Mouse (Mus musculus): ENCODE data around the gene Pkd2. TPM values are rescaled to one million over a fixed set of nuclear protein-coding genes. Genes with fewer than 3 reads are reported as not detected.
A peak's percentile ranks its signal among the peaks of the same experiment; 100 is the strongest.

The Pkd2 gene
- 10 to 100 TPM; 30.9 to 91.5 (median 62.3) TPM for total RNA-seq (2018; cell fraction: chromatin; rRNA removed)
- 10 to 100 TPM in 16 of 26 experiments, 1 to 10 TPM in 10; 5.5 to 17.2 (median 10.8) TPM for total RNA-seq (2018; cell fraction: cytosol; rRNA removed)
- total RNA-seq (2018; cell fraction: nucleus; rRNA removed): 10 to 100 TPM; 20.7 to 81.2 (median 42.6) TPM
- polyA plus RNA-seq (2018): 10.8 to 12.0 TPM (median 11.3 TPM) in 3 replicates

DNA sequence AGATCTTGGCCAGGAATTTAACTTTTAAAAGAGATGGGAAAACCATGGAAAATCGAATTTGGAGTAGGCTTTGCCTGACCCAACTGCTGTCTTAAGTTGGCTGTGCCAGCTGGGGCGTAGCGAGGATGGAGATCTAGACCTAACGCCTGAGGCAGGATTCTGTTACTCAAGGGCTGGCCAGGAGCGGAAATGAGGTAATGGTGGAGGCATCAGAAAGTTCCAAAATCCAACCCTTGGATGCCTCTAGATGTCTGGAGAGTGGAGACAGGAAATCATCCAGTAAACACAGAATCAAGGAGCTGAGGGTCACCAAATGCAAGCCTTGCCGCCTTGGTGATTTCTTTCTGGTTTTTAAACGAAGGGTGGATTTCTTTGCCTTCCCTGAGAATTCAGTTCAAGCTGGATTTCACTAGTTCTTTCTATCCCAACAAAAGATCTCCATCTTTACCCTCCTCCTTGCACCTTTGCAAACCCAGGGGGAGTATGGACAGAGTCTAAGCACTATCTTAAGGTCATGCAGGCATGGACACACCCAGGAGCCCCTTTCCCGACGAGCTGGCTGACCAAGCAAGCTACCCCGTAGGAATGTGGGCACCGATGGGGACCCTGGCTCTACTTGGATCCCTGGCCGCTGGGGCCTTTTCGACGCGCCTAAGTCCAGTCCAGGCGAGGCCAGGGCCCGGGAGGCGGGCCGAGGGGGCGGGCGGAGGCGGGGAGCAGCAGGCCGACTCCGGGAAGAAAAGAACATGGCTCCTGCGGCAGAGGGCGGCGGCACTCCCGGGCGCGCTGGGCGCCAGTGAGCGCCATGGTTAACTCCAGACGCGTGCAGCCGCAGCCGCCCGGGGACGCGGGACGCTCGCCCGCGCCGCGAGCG, at the start of gene Pkd2:
Gene Pkd2 (plus strand): TSS at position 619 of the 874 bp plus-strand sequence.
- 15% methylated on average over 43 of the region's 46 CpGs for WGBS (ENCODE audit: missing documents)
- peak within 1 kb of the TSS; percentile 35 for H3K4me3 ChIP-seq (ENCODE audit: inconsistent target)
- peaks cover 29% of the 10 kb centered on the region for H3K79me2 ChIP-seq (ENCODE audit: inconsistent target)
- H3K36me3 ChIP-seq (ENCODE audit: inconsistent target): no peaks in the 10 kb centered on the region
- no peak within 1 kb of the TSS for H3K27ac ChIP-seq

DNA sequence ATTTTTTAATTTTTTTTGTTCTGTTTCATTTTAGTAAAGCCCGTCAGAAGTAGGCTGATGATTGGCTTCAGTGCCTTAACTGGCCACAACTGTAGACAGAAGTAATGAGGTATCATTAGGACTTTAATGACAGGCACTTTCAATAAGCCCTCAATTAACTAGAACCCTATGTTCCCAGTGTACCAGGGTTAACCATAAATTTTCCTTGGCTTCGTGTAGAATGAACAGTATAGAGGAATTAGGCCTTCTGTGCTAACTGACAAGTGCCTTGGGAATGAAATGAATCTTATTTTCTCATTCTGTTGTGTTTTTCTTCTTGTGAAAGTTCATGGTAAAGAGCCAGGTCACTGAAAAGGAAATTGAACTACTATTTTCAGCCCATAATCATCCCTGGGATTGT, 43.3 kb upstream of the Pkd2 start:
- Histone ChIP-seq H3K79me2 (ENCODE audit: inconsistent target) (no peaks in the 10 kb centered on the region), H3K4me3 (ENCODE audit: inconsistent target) (no peak overlapping the region), H3K27ac (no peak overlapping the region), H3K36me3 (ENCODE audit: inconsistent target) (no peaks in the 10 kb centered on the region)
- WGBS (ENCODE audit: missing documents): 85% methylated on average over 2 of the region's 2 CpGs

DNA sequence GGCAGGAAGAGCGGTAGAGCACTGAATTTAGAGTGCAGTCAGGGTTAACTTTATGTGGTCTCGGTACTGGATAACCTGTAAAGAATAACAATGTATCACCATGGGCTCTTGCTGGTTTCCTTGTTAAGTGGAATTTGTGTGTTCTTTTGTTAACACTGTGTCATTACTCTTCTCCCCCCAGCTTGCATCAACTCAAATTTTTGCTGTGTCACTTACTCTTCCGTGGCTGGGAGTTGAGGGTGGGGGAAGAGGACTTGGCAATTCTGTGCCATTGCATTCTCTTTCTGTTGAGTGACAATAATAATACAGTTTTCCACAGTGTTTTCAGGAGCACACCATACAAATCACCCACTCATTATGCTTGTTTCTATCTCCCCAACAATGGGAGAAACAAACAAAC, 42.2 kb upstream of the Pkd2 start:
- Histone ChIP-seq H3K4me3 (ENCODE audit: inconsistent target) (no peak overlapping the region), H3K27ac (no peak overlapping the region), H3K79me2 (ENCODE audit: inconsistent target) (no peaks in the 10 kb centered on the region), H3K36me3 (ENCODE audit: inconsistent target) (no peaks in the 10 kb centered on the region)
- 43% methylated on average over 3 of the region's 3 CpGs for WGBS (ENCODE audit: missing documents)

DNA sequence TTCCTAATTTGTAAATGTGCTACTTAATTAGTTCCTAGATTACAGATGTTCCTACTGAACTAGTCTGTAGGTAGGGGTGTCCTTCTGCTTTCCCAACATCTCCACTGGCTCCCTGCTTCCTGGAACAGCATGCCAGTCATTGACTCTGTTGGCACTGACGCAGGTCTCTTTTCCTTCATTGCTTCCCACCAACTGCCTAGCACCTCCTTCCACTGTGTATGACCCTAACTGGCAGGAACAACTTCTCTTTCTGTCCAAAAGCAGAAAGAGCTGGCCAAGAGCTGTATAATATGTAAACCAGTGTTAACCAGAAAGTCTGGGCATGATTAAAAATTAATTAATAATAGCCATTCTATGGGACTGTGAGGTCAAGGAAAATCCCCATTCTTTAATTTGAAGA, 41.5 kb upstream of the Pkd2 start:
- Histone ChIP-seq H3K36me3 (ENCODE audit: inconsistent target) (no peaks in the 10 kb centered on the region), H3K4me3 (ENCODE audit: inconsistent target) (no peak overlapping the region), H3K79me2 (ENCODE audit: inconsistent target) (no peaks in the 10 kb centered on the region), H3K27ac (no peak overlapping the region)
- 90% methylated on average over 1 of the region's 1 CpGs for WGBS (ENCODE audit: missing documents)

DNA sequence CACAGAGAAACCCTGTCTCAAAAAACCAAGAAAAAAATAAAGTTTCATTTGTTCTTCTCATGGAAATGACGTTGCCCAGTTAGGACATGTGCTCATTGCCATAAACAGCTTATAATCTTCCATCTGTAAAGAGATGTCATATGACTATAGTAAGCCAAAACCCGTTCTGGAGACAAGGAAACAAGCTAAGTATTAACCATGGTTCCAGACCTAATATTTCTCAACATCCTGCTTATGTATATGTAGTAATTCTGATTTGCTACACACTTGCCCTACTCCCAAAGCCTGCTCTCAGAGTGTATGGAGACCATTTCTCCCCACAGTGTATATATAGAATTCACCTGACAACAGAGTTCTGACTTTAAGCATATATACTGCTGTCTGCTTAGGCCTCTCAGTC, 37.2 kb upstream of the Pkd2 start:
- H3K4me3 ChIP-seq (ENCODE audit: inconsistent target): no peak overlapping the region
- no peak overlapping the region for H3K27ac ChIP-seq
- H3K79me2 ChIP-seq (ENCODE audit: inconsistent target): no peaks in the 10 kb centered on the region
- no peaks in the 10 kb centered on the region for H3K36me3 ChIP-seq (ENCODE audit: inconsistent target)
- 47% methylated on average over 2 of the region's 2 CpGs for WGBS (ENCODE audit: missing documents)

DNA sequence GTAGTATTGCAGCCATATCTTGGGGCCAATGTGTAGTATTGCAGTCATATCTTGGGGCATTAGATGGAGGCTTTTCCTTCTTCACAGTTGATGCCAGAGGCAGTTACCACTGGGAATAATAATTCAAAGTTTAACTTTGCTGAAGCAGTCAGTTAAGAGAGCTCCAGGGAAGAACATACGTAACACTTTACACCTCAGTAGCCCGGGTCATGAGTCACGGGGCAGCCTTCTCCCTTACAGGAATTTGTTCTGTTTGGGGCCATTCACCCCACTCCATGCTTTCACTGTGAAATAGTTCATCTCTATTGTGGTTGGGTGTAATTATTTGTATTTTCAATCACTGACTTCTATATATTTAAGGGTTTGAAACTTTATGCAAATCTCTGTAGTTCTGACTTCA, 35.4 kb upstream of the Pkd2 start:
- Histone ChIP-seq H3K36me3 (ENCODE audit: inconsistent target) (no peaks in the 10 kb centered on the region), H3K27ac (no peak overlapping the region), H3K4me3 (ENCODE audit: inconsistent target) (no peak overlapping the region), H3K79me2 (ENCODE audit: inconsistent target) (no peaks in the 10 kb centered on the region)
- 77% methylated on average over 3 of the region's 3 CpGs for WGBS (ENCODE audit: missing documents)

DNA sequence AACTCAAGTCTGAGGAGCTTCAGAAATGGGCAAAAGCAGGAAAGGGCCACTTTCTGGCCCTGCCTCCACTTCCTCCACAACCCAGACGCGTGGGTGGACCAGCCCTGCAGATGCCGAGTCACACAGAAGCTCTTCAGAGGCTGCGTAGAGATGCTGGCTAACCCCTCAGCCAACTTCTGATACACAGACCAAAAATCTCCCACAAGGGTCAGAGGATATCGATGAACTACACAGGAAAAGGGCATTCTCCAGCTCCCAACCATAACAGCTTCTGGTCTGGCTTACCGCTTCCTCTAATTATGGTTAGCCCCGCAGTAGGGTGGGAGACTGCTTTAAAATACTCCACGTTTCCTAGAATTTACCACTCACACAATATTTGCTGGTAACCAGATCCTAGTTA, 33.3 kb upstream of the Pkd2 start:
- Histone ChIP-seq H3K4me3 (ENCODE audit: inconsistent target) (no peak overlapping the region), H3K79me2 (ENCODE audit: inconsistent target) (no peaks in the 10 kb centered on the region), H3K36me3 (ENCODE audit: inconsistent target) (no peaks in the 10 kb centered on the region), H3K27ac (peak overlapping the region; percentile 61)
- 15% methylated on average over 8 of the region's 8 CpGs for WGBS (ENCODE audit: missing documents)

DNA sequence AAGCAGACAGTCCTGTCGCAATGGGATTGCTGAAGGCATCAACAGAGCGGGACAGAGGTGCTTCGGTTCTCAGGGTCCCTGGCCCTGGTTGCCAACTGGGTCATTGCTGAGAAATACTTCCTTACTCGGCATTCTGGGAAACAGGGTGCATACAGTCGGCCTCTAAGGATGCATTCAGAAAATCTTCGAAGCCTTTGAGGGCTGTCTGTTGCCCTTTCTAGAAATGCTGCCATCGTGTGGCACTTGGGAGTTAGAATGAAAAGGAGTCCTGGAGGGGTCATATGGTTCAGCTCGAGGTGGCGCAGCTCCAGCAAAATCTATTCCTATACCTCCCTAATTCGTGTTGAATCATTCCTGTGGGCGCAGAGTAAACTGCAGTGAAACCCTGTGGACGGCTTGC, 26.4 kb upstream of the Pkd2 start:
- no peaks in the 10 kb centered on the region; the same call in 1 of the 2 replicates for H3K36me3 ChIP-seq (ENCODE audit: inconsistent target)
- 51% methylated on average over 12 of the region's 12 CpGs for WGBS (ENCODE audit: missing documents)
- H3K27ac ChIP-seq: no peak overlapping the region
- H3K79me2 ChIP-seq (ENCODE audit: inconsistent target): peaks cover 26% of the 10 kb centered on the region
- no peak overlapping the region for H3K4me3 ChIP-seq (ENCODE audit: inconsistent target)

DNA sequence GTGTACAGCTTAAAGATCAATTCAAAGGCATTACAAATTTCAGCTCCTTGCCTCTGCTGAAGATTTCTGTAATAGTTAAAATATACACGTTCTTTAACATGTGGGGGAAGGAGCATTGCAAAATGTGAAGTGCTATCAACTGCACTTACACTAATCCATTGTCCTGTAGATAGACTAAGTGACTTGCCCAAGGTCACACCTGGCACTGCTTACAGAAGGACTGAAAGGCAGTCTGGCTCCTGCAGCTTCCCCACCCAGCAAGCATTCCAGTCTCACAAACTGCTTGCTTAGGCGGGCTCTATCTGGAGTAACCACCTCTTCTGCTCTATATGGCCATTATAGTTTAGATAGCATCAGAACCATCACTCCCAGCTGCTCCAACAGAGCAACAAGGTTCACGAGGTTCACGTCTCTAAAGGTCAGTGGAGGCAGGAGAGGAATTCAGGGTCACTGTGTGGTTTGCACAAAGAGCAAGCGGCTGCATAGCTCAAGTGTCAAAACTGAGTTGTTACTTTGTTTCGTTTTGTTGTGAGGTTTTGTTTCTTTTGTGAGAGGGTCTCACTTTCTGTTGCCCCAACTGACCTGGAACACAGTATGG, 25.2 kb upstream of the Pkd2 start:
- H3K4me3 ChIP-seq (ENCODE audit: inconsistent target): no peak overlapping the region
- WGBS (ENCODE audit: missing documents): 64% methylated on average over 6 of the region's 6 CpGs
- H3K36me3 ChIP-seq (ENCODE audit: inconsistent target): peaks cover 2% of the 10 kb centered on the region
- peaks cover 26% of the 10 kb centered on the region for H3K79me2 ChIP-seq (ENCODE audit: inconsistent target)
- H3K27ac ChIP-seq: peak overlapping the region; percentile 61

DNA sequence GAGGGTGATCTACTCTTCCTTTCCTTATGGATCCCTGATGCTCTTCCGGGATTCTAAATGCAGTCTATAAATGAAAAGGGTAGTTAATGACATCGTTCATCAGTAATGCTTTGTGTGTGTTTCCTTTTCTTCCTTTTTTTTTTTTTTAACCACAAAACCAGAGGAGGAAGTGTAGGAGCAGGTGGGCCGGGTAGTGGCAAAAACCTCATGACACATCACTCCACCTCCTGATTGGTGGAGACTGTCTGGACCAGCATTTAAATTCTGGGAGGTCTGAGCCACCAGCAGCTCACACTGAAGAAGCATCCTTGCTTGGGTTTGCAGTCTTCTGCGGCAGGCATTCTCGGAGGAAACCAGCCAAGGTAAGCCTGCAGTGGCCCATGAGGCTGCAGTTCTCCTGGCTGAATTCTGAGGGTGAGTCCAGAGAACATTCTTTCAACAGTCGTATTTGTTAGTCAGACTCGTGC, 24.4 kb upstream of the Pkd2 start, which contains the start of gene Spp1:
Gene Spp1 (plus strand): TSS at position 284 of the 467 bp plus-strand sequence.
- peak within 1 kb of the TSS; percentile 71 for H3K4me3 ChIP-seq (ENCODE audit: inconsistent target)
- peaks cover 26% of the 10 kb centered on the region for H3K79me2 ChIP-seq (ENCODE audit: inconsistent target)
- H3K27ac ChIP-seq: peak within 1 kb of the TSS; percentile 82
- under 1% methylated on average over 7 of the region's 7 CpGs for WGBS (ENCODE audit: missing documents)
- peaks cover 9% of the 10 kb centered on the region for H3K36me3 ChIP-seq (ENCODE audit: inconsistent target)

DNA sequence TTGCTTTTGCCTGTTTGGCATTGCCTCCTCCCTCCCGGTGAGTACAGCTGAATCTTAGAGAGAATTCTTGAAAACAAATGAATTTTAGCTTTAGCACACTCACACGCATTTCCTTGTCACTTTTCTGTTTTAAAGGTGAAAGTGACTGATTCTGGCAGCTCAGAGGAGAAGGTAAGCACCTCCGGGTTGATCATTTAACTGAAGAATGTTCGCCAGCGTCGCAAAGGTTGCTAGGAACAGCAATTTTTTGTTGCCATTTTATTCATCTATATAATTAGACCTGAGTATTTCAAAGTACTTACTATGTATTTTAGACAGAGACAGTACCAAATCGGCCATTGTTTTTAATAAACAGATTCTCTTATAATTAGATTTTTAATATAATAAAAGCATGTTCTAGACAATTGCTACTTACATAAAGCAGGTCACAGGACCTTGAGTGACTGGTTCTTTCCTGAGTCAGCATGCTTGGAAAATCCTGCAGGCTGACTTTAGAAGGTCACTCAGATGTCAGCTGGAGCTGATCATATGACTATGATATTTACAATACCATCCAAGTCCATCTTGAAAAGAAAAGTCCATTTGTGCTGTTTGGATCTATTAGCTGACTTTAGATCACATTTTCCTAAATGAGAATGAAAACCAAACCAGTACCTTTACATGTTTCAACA, 22.7 kb upstream of the Pkd2 start:
- H3K79me2 ChIP-seq (ENCODE audit: inconsistent target): peaks cover 26% of the 10 kb centered on the region
- peaks cover 17% of the 10 kb centered on the region for H3K36me3 ChIP-seq (ENCODE audit: inconsistent target)
- H3K27ac ChIP-seq: peak overlapping the region; percentile 82
- H3K4me3 ChIP-seq (ENCODE audit: inconsistent target): peak overlapping the region; percentile 71
- 90% methylated on average over 7 of the region's 7 CpGs for WGBS (ENCODE audit: missing documents)

DNA sequence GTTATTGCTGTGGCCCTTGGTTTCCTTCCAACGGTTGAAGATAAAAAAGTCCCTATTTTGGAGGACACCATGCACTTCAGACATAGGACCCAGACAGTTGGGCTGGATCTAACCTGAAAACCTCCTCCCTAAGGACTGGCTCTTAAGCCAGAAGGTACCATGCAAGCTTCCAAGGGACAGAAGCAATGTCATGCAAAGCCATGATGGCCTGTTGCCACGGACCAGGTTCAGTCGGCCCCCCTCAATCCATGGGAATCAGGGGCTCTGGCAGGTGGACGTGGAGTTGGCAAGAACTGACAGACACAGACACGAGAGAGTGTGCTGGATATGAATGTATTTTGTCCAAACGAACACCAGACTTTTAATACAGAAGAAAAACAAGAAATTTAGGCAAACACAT, 16.9 kb upstream of the Pkd2 start:
- Histone ChIP-seq H3K27ac (no peak overlapping the region), H3K4me3 (ENCODE audit: inconsistent target) (no peak overlapping the region), H3K79me2 (ENCODE audit: inconsistent target) (peaks cover 2% of the 10 kb centered on the region; the same call in 1 of the 2 replicates), H3K36me3 (ENCODE audit: inconsistent target) (peaks cover 17% of the 10 kb centered on the region)
- WGBS (ENCODE audit: missing documents): 87% methylated on average over 5 of the region's 6 CpGs

DNA sequence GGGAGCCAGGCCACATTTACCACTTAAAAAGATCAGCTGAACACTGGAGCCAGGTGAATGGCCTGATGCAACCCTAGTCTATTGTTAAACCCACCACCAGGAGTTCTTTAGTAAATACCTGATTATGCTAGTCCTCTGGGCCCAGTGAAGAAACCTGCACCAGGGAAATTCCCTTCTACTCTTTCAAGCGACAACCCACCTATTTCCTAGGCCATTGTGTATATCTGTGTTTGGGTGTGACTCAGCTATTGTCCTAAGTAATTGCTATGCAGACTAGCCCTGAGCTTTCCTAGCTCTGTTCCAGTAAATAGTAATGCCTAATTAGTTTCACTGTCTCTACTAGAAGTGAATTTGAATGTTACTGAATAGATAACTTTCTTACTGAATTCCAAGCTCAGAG, 16.4 kb upstream of the Pkd2 start:
- 94% methylated on average over 1 of the region's 1 CpGs for WGBS (ENCODE audit: missing documents)
- no peaks in the 10 kb centered on the region for H3K79me2 ChIP-seq (ENCODE audit: inconsistent target)
- no peak overlapping the region for H3K4me3 ChIP-seq (ENCODE audit: inconsistent target)
- peaks cover 17% of the 10 kb centered on the region; the same call in 1 of the 2 replicates for H3K36me3 ChIP-seq (ENCODE audit: inconsistent target)
- no peak overlapping the region for H3K27ac ChIP-seq

DNA sequence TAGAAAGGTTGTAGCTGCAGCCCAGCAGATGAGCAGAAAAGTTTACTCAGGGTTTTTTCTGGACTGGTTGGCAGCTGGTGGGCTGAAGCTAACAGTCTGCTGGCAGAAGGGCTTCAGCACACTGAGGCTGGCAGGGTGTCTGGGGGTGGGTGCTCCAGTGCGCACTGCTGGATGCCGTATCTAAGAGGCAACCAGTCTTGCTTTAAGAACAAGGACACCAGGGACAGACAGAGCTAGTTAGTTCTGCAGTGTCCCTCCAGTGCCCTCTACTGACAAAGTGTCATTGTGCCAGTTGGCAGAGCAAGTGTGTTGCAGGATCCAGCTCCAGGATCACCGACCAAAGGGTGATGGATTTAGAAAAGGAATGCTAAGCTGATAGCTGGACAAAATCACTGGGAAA, 13.1 kb upstream of the Pkd2 start:
- H3K4me3 ChIP-seq (ENCODE audit: inconsistent target): no peak overlapping the region

More for the DNA sequence above, 13.1 kb upstream of the Pkd2 start:
- H3K27ac ChIP-seq: no peak overlapping the region
- 11% methylated on average over 3 of the region's 3 CpGs for WGBS (ENCODE audit: missing documents)
- no peaks in the 10 kb centered on the region for H3K36me3 ChIP-seq (ENCODE audit: inconsistent target)
- H3K79me2 ChIP-seq (ENCODE audit: inconsistent target): no peaks in the 10 kb centered on the region

All from macrophage (primary cell).